Mouse (Mus musculus) erythroblast, embryonic 14.5 days (primary cell): Measurements from ENCODE around the gene Tmem255b. TPM values are rescaled to one million over a fixed set of nuclear protein-coding genes. Genes with fewer than 3 reads are reported as not detected.

ENCODE experiments used
- H3K27me3 ChIP-seq: 2 replicates; pipeline ENCODE4 v1.6.1; 2012; ENCODE audit warnings: inconsistent platforms; ENCODE audit not compliant: control insufficient read depth
- H3K36me3 ChIP-seq: 2 replicates; pipeline ENCODE4 v1.6.1; 2012; ENCODE audit warnings: mild to moderate bottlenecking, inconsistent platforms; ENCODE audit not compliant: control insufficient read depth
- H3K4me1 ChIP-seq: 2 replicates; pipeline ENCODE4 v1.6.1; 2012; ENCODE audit warnings: inconsistent platforms; ENCODE audit not compliant: control insufficient read depth
- H3K4me3 ChIP-seq: replicated peaks from 2 replicates; pipeline ENCODE3; 2012; ENCODE audit warnings: moderate library complexity, mild to moderate bottlenecking, inconsistent platforms
- H3K9me3 ChIP-seq: 2 replicates; pipeline ENCODE4 v1.6.1; 2012; ENCODE audit warnings: low read length, inconsistent platforms, mixed read lengths; ENCODE audit not compliant: control insufficient read depth
- GATA1 ChIP-seq: IDR thresholded peaks from 2 replicates; pipeline ENCODE4 v1.6.1; 2012; ENCODE audit warnings: low read length, inconsistent platforms, mixed read lengths
- TAL1 ChIP-seq: IDR thresholded peaks from 3 replicates; pipeline ENCODE4 v1.6.1; 2012; ENCODE audit warnings: low read length, inconsistent platforms, mixed read lengths
- polyA plus RNA-seq: library from polyadenylated mRNA; stranded (reverse); fragments of >175 nt; gene quantifications from 2 replicates; pipeline ENCODE4 v1.2.3, GENCODE M21; 2012

Gene Tmem255b
- polyA plus RNA-seq, 1 experiment = not detected

DNA sequence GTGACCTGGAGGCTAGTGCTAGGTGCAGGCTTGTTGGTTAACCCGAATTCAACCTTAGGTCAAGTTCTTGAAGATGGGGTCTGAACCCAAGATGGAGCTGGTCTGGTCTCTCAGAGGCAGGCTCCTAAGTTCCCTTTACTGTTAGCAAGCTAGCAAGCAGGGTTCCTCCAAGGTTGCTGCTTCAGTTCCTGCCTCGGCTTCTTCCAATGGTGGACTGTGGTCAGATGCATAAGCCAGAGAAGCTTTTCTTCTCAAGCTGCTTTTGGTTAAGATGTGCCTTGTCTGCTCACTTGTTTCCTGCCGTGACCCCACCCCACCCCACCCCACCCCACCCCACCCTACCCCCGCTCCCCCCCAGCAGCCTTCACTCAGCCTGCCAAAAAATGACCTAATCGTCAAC, 1.9 kb upstream of the Tmem255b start:
- H3K4me1 ChIP-seq = no peaks in the 10 kb centered on the region
- TF ChIP-seq GATA1 = no peak
- no peak for TF ChIP-seq TAL1
- no peaks in the 10 kb centered on the region for H3K36me3 ChIP-seq
- peaks cover 36% of the 10 kb centered on the region for H3K27me3 ChIP-seq
- no peaks in the 10 kb centered on the region for H3K9me3 ChIP-seq
- H3K4me3 ChIP-seq = no peak overlapping the region

DNA sequence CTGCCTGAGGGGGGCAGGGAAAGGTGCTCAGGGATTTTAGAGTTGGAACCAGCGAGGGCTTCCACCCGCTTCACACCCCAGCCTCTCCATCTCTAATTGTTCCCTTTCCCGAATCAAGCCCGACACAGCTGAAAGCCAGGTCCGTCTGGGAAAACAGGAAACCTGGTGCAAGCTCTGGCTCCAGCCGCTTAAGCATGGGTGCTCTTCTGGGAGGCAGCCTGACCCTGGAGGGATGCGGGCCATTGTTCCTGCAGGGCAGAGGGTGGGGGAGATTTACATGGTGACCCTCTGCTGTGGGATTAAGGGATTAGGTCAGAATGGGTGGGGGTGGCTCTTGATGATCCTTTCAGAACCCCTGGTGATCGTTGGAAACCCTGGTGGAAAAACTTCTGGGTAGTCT, 1.1 kb downstream of the Tmem255b start:
- H3K36me3 ChIP-seq = no peaks in the 10 kb centered on the region
- TF ChIP-seq GATA1 (no peak), TAL1 (no peak)
- no peak overlapping the region for H3K4me3 ChIP-seq
- H3K27me3 ChIP-seq = peaks cover 36% of the 10 kb centered on the region
- H3K4me1 ChIP-seq = no peaks in the 10 kb centered on the region
- no peaks in the 10 kb centered on the region for H3K9me3 ChIP-seq

DNA sequence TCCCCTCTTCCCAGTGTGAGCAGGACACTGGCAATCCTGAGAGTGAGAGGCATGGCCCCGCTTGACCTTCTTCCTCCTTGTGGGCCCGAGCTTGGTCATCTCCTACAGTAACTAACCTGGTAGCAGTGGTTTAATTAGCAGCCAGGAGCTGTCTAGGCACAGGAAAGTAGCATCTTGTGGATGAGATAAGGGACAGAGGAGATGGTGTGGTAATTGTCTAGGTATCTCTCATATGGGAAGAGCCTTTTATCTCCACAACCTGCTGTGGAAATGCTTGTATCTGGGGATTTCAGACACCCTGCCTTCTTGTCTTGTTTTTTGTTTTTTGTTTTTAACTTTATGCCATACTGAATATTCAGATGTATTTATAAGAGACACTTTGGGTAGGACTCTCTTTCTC, 2.5 kb downstream of the Tmem255b start:
- Histone ChIP-seq H3K4me3 (no peak overlapping the region), H3K36me3 (no peaks in the 10 kb centered on the region), H3K4me1 (no peaks in the 10 kb centered on the region), H3K27me3 (peaks cover 36% of the 10 kb centered on the region), H3K9me3 (no peaks in the 10 kb centered on the region)
- TF ChIP-seq GATA1 (no peak), TAL1 (no peak)

DNA sequence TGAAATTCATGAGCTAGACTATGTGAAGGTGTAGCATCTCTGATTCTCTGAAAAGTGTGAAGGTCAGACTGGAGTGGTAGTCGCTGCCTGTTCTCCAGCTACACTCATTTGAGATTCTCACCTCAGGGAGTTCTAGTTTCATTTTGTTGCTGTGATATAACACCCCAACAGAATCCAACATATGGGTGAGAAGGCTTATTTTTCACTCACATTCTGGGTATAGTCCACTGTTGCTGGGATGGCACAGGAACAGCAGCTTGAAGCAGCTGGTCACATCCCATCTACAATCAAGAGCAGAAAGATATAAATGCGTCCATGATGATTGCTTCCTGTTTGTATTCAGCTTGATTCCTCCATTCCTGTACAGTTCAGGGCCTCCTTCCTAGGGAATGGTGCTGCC, 7.2 kb downstream of the Tmem255b start:
- no peak overlapping the region for H3K4me3 ChIP-seq
- no peaks in the 10 kb centered on the region for H3K9me3 ChIP-seq
- H3K4me1 ChIP-seq = no peaks in the 10 kb centered on the region
- no peaks in the 10 kb centered on the region for H3K36me3 ChIP-seq
- TF ChIP-seq GATA1 = no peak
- TF ChIP-seq TAL1 = no peak
- no peaks in the 10 kb centered on the region; the same call in 1 of the 2 replicates for H3K27me3 ChIP-seq

DNA sequence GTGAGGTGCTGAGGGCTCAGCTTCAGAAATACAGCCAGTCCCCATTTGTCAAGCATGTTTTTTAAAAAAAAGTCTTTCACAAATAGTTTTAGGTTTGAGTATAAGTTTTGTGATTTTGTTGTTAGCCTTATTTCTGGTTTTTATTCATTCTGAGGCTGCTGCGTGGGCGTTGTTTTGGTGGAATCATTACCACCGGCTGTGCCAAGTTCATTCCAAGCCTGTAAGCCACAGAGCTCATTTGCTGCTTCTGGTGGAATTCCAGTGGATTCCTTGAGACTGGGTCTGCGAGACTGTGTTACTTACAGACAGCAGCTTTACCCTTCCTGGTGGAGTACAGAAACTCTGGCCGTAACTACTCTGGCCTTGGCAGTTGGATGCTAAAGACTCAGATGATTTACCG, 11.5 kb downstream of the Tmem255b start:
- Histone ChIP-seq H3K4me3 (no peak overlapping the region), H3K9me3 (no peaks in the 10 kb centered on the region), H3K27me3 (no peaks in the 10 kb centered on the region), H3K4me1 (no peaks in the 10 kb centered on the region), H3K36me3 (no peaks in the 10 kb centered on the region)
- no peak for TF ChIP-seq TAL1
- no peak for TF ChIP-seq GATA1

DNA sequence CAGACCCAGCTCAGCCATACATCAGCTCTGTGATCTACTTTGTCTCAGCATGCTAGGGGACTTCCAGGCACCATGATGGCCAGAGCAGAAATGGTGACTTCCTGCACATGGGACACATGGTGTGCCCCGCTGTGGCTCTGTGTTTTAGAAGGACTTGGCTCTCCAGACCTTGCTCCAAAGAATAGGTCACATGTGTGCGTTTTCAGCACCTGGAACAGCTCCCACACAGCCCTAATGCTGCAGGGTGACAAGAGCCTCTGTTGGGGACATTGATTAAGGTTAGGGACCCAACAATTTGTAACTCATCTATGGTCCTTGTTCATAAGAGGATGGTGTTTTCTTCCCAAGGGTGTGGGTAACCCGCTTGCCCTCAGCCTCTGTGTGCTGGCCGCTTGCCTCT, 13.2 kb downstream of the Tmem255b start:
- H3K4me3 ChIP-seq = no peak overlapping the region
- H3K9me3 ChIP-seq = no peaks in the 10 kb centered on the region
- H3K27me3 ChIP-seq = no peaks in the 10 kb centered on the region
- H3K36me3 ChIP-seq = no peaks in the 10 kb centered on the region
- H3K4me1 ChIP-seq = no peaks in the 10 kb centered on the region
- TF ChIP-seq GATA1 (no peak), TAL1 (no peak)

DNA sequence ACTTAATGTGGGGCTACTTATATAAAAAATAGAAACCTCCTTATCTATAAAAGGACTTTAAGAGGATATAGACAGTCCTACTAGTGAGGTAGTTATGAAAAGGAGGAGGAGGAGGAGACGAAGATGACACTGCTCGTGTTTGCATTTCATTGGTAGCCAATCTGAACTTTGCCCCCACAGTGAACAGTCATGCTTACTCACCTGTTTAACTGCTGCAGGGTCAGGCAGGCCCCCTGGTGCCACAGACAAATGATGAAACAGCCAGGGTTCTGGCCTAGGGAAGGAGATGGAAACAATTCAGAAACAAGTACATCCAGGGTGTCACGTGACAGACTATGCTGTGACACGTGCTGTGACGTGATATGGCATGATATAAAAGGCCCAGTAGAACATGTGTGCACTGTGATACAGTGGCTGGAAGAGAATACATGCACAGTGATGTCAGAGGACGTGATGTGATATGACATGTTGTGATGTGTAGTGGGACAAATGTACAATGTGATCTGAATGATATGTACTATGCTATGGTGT, 16.8 kb downstream of the Tmem255b start:
- H3K36me3 ChIP-seq = no peaks in the 10 kb centered on the region
- no peak overlapping the region for H3K4me3 ChIP-seq
- no peaks in the 10 kb centered on the region for H3K9me3 ChIP-seq
- no peaks in the 10 kb centered on the region for H3K27me3 ChIP-seq
- no peaks in the 10 kb centered on the region for H3K4me1 ChIP-seq
- TF ChIP-seq GATA1 = no peak
- no peak for TF ChIP-seq TAL1

DNA sequence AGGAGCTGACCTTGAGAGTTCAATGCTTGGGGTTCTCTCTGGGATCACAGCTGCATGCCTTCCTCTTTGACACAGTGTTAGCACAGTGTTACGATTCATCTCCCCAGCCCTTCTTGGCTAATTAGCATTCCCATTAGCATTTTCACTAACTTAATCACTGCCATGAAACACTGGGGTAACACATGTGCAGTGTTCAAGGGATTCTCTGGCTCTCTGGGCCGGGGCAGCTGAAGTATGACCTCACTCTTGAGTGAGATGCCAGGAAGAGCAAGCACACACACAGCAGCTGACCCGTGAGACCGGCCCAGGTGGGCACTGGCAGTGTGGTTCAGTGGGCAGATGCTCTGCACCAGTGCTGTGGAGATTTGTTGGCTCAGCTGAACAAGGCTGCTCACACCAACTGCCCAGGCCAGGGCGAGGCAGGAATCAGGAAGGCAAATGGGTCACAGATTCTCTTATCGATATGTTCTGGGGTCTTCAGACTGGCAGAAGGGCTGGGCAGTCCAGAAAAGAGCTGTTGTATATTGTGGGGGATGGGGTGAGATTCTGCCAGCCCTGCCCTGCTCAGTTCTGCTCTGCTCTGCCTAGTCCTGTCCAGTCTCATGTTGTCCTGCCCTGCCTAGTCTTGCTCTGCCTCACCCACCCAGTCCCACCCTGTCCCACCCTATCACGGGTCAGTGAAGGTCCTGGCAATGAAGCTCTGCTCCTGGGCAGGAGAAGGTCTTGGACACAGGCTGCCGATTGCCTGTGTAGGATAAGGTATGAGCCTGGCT, 19.5 kb downstream of the Tmem255b start:
- Histone ChIP-seq H3K9me3 (no peaks in the 10 kb centered on the region), H3K36me3 (no peaks in the 10 kb centered on the region), H3K4me1 (no peaks in the 10 kb centered on the region), H3K4me3 (no peak overlapping the region), H3K27me3 (no peaks in the 10 kb centered on the region)
- no peak for TF ChIP-seq TAL1
- TF ChIP-seq GATA1 = no peak

DNA sequence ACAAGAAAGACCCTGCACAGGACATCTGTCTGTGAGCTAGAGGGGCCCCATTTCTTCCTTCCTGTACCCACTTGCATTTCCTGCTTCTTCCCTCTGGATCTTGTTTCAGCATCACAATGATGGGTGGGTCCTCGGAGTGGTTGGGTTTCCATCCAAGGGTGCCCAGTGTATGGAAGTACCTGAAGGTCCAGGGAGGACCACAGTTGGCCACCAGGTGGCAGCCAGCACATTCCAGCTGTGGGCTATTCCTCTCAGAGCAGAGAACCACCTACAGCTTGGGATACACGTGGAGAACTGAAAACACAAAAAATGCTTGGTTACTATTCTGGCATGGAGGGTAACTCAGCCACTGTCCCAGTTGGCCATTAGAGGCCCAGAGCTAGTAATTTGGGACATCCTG, 20.3 kb downstream of the Tmem255b start:
- TF ChIP-seq TAL1 (no peak), GATA1 (no peak)
- Histone ChIP-seq H3K27me3 (no peaks in the 10 kb centered on the region), H3K4me1 (no peaks in the 10 kb centered on the region), H3K9me3 (no peaks in the 10 kb centered on the region), H3K36me3 (no peaks in the 10 kb centered on the region), H3K4me3 (no peak overlapping the region)
